ENCODE assay signal across 9 mouse cellular contexts in the genomic region with DNA sequence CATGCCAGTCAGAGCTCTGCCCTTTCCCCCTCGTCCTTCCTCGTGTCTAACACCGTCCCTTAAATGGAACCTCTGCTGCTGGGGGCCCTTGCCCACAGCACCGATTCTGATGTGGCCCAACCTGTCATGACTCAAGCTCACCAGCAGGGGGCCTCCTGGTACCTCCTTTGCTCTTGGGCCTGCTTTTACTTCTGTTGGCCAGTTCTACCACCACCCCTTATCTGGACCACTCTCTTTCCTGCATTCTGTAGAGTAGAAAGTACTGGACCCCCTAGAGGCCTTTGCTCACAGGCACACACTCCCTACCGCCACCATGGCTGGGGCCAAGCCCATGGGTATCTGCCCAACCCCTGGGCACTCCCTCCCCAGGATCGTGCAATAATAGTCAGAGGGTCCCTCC. TPM values are rescaled to one million over a fixed set of nuclear protein-coding genes. Genes with fewer than 3 reads are reported as not detected.
DNase-seq lines count a peak whose midpoint lies in the region; ATAC-seq and TF ChIP-seq lines count a peak whose summit lies in the region.
"Had no signal": no experiment of that assay in that cellular context is flagged by ENCODE, and none has a peak within 500 bp of the region (broad histone marks: within the 10 kb centered on the region; RNA-seq: fewer than 3 reads in every experiment).

No protein-coding gene starts in this region.

- no peak overlapping the region for H3K4me2 ChIP-seq in forebrain, embryonic 16.5 days (ENCODE audit: low read length)
- H3K4me2 ChIP-seq in midbrain, embryonic 15.5 days, result no peak overlapping the region
- H3K4me2 ChIP-seq: heart, embryonic 15.5 days had no signal

- TF ChIP-seq CTCF in bone marrow, adult 2 months (IDR thresholded peaks at IDR 0.05; ENCODE audit: control insufficient read depth, insufficient read depth, low read length), result peak; percentile 71

- WGBS in forebrain, embryonic 10.5 days, result 58% methylated on average over 6 of the region's 6 CpGs
- WGBS in forebrain, embryonic 16.5 days, result 53% methylated on average over 6 of the region's 6 CpGs
- WGBS in bone marrow, adult 2 months, result 44% methylated on average over 6 of the region's 6 CpGs
- 47% methylated on average over 6 of the region's 6 CpGs for WGBS in midbrain, embryonic 15.5 days

- peak; percentile 55 for DNase-seq in forebrain, embryonic 10.5 days (ENCODE audit: extremely low spot score, low spot score)
- peak; percentile 54 for DNase-seq in A20 (ENCODE audit: low read depth, low spot score)
- DNase-seq in gastrocnemius, postnatal 14 days, result peak; percentile 50
- peak; percentile 51 to 69 for DNase-seq in layer of hippocampus, postnatal 25 days (ENCODE audit: extremely low spot score in 1 of 2, low spot score in 1 of 2)
- peak; percentile 48 for DNase-seq in thymus, postnatal 14 days

- H3K36me3 ChIP-seq in forebrain, embryonic 10.5 days (replicated peaks), result peaks cover 47% of the 10 kb centered on the region
- H3K36me3 ChIP-seq in forebrain, embryonic 16.5 days (ENCODE audit: control insufficient read depth, insufficient read depth), result no peaks in the 10 kb centered on the region; the same call in none of the 2 replicates
- H3K36me3 ChIP-seq in midbrain, embryonic 15.5 days (replicated peaks), result peaks cover 8% of the 10 kb centered on the region; the same call in 1 of the 2 replicates

- H3K27me3 ChIP-seq in forebrain, embryonic 10.5 days (ENCODE audit: poor library complexity, severe bottlenecking), result no peaks in the 10 kb centered on the region
- H3K27me3 ChIP-seq in forebrain, embryonic 16.5 days (replicated peaks; ENCODE audit: control insufficient read depth, insufficient read depth, low read length), result no peaks in the 10 kb centered on the region
- no peaks in the 10 kb centered on the region for H3K27me3 ChIP-seq in midbrain, embryonic 15.5 days (replicated peaks)
- H3K27me3 ChIP-seq: heart, embryonic 15.5 days had no signal

- H3K27ac ChIP-seq in forebrain, embryonic 10.5 days, result 0 out of 2 replicates have a peak overlapping the region, but pooled peaks have one; percentile 20
- no peak overlapping the region for H3K27ac ChIP-seq in forebrain, embryonic 16.5 days (ENCODE audit: low read length)
- H3K27ac ChIP-seq in bone marrow, adult 2 months (ENCODE audit: control insufficient read depth, insufficient read depth, low read depth, low read length, poor library complexity), result no peak overlapping the region
- H3K27ac ChIP-seq in midbrain, embryonic 15.5 days, result no peak overlapping the region
- H3K27ac ChIP-seq: heart, embryonic 15.5 days had no signal

- H3K4me3 ChIP-seq in forebrain, embryonic 10.5 days, result no peak overlapping the region
- H3K4me3 ChIP-seq in forebrain, embryonic 16.5 days (replicated peaks; ENCODE audit: low read length), result no peak overlapping the region
- H3K4me3 ChIP-seq in bone marrow, adult 2 months (replicated peaks; ENCODE audit: control insufficient read depth, low read depth, low read length), result no peak overlapping the region
- H3K4me3 ChIP-seq in midbrain, embryonic 15.5 days, result no peak overlapping the region
- H3K4me3 ChIP-seq: heart, embryonic 15.5 days had no signal

- H3K4me1 ChIP-seq in forebrain, embryonic 10.5 days, result peaks cover 12% of the 10 kb centered on the region
- no peaks in the 10 kb centered on the region for H3K4me1 ChIP-seq in forebrain, embryonic 16.5 days (replicated peaks; ENCODE audit: control insufficient read depth, insufficient read depth, low read length)
- H3K4me1 ChIP-seq in bone marrow, adult 2 months (ENCODE audit: control insufficient read depth, insufficient read depth, low read length), result no peaks in the 10 kb centered on the region
- no peaks in the 10 kb centered on the region for H3K4me1 ChIP-seq in midbrain, embryonic 15.5 days

- no peak for TF ChIP-seq POLR2A in bone marrow, adult 2 months (IDR thresholded peaks at IDR 0.05; ENCODE audit: borderline replicate concordance, control insufficient read depth, low read depth, low read length)

- no peaks in the 10 kb centered on the region for H3K9me3 ChIP-seq in forebrain, embryonic 10.5 days
- no peaks in the 10 kb centered on the region for H3K9me3 ChIP-seq in forebrain, embryonic 16.5 days (ENCODE audit: control insufficient read depth, low read length)
- no peaks in the 10 kb centered on the region for H3K9me3 ChIP-seq in midbrain, embryonic 15.5 days
- H3K9me3 ChIP-seq: heart, embryonic 15.5 days had no signal

- intact Hi-C loops in gastrocnemius, postnatal 14 days (cut with DNase I; ENCODE audit: low total_unique reads), result loop anchor here (5.0 to 10.0 kb wide), 2 partner anchors 111 to 198 kb away; no protein-coding TSS in a partner anchor

- no peak; the same call in 1 of the 2 replicates for ATAC-seq in forebrain, embryonic 16.5 days
- peak; percentile 43; the same call in 1 of the 2 replicates for ATAC-seq in midbrain, embryonic 15.5 days (replicated peaks)

- no peak overlapping the region for H3K9ac ChIP-seq in forebrain, embryonic 16.5 days (replicated peaks; ENCODE audit: low read depth, low read length)
- H3K9ac ChIP-seq in midbrain, embryonic 15.5 days, result no peak overlapping the region
- H3K9ac ChIP-seq: heart, embryonic 15.5 days had no signal

RNA-seq across cellular contexts. Expression of gene Slc9a1, which starts 53.6 kb away (rescaled TPM):
- 7.9 and 8.1 TPM in 2 replicates for polyA plus RNA-seq in forebrain, embryonic 10.5 days (2016; fragmentation: Nextera tagmentation; extraction: Ambion mirVana)
- 8.1 and 10.7 TPM in 2 replicates for polyA plus RNA-seq in forebrain, embryonic 16.5 days (2015; fragmentation: Nextera tagmentation; extraction: Ambion mirVana)
- 16.6 and 31.3 TPM in 2 replicates for polyA plus RNA-seq in bone marrow, adult 2 months (2011; ENCODE audit: insufficient read depth, insufficient read length, low replicate concordance, missing spikeins)
- total RNA-seq in gastrocnemius, postnatal 14 days (2021), result 10 to 100 TPM in 1 of 2 experiments, 1 to 10 TPM in 1; 10.0 to 12.8 TPM
- total RNA-seq in layer of hippocampus, postnatal 25 days (2021), result 10 to 100 TPM; 59.6 to 62.8 TPM
- 9.9 and 11.1 TPM in 2 replicates for polyA plus RNA-seq in midbrain, embryonic 15.5 days (2015; fragmentation: Nextera tagmentation; extraction: Ambion mirVana)

RNA-seq across cellular contexts. Expression of gene Tent5b, which starts 56.8 kb away (rescaled TPM):
- polyA plus RNA-seq in forebrain, embryonic 10.5 days (2016; fragmentation: Nextera tagmentation; extraction: Ambion mirVana), result 0.71 and 1.2 TPM in 2 replicates
- polyA plus RNA-seq in forebrain, embryonic 16.5 days (2015; fragmentation: Nextera tagmentation; extraction: Ambion mirVana), result 0.09 and 0.14 TPM in 2 replicates
- polyA plus RNA-seq in bone marrow, adult 2 months (2011; ENCODE audit: insufficient read depth, insufficient read length, low replicate concordance, missing spikeins), result not detected in 2 replicates
- 1 to 10 TPM in 1 of 2 experiments, under 1 TPM in 1; 0.21 to 1.0 TPM for total RNA-seq in gastrocnemius, postnatal 14 days (2021)
- not detected for total RNA-seq in layer of hippocampus, postnatal 25 days (2021)
- 0.22 and 0.37 TPM in 2 replicates for polyA plus RNA-seq in midbrain, embryonic 15.5 days (2015; fragmentation: Nextera tagmentation; extraction: Ambion mirVana)
